Mouse (Mus musculus) right cerebral cortex, postnatal 36 days (tissue): ENCODE results near the gene Syce1.
"Not testable (repeated sequence)": the region's sequence is repeated elsewhere in the genome, so short reads cannot be mapped to it uniquely, and the experiment has no call there.

ENCODE experiments used
- DNase-seq, 2 experiments: peaks; one replicate each; pipeline ENCODE4 v3.0.0; 2022; ENCODE audit warnings: low spot score in 2 of 2, mixed read lengths in 1 of 2

Syce1 gene

DNA sequence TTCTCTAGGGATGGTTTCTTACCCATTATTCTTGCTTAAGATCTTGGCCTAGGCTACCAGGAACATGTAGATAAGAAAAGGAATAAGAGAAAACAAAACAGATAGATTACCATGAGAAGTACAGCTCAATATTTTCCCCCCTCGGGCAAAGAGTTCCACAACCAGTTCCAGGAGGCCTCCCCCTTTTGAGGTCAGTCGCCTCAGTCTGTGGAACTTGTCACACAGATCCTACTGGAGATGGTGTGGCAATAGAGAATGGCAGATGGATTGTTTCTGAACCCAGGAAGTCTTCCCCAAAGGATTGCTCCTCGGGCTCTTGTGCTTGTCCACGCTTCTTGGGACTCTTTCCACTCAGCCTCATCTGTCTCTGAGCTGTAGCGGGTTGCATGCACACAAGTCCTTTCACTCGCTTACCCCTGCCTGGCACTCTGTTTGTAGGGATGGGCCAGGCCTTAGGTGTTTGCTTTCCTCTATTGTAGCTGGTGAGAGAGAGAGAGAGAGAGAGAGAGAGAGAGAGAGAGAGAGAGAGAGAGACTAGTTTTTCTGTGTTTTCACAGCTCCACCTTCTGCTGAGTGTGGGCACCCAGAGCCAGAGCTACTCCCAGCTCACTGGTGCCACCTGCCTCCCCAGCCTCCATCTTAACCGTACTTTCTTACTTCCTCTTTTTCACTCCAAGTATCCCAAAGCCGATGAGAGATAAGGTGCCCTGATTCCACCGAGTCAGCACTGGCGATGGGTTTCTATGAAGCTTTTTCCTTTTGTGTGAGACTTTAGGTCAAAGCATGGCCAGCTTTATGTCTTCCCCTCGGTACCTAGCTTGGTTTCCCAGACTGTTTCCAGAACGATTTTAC lies 21.5 kb downstream of the Syce1 start:
- no peak for DNase-seq

DNA sequence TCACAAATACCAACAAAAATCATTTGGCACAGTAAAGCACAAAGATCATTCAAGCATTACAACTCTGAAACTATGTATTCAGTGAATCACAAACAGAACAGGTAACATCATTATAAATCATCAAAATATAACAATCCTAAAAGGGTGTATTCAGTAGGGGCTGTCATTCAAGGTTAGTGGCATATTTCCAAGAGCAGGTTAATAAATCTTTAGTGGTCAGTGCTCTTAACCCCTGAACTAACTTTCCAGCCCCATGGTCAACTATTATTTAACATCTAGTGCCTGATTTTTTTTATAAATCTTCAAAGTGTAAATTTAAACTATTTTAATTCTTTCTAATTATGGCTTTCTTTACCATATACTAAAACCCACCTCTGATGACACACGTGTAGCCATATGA lies 22.3 kb downstream of the Syce1 start:
- DNase-seq, result not testable (repeated sequence)

DNA sequence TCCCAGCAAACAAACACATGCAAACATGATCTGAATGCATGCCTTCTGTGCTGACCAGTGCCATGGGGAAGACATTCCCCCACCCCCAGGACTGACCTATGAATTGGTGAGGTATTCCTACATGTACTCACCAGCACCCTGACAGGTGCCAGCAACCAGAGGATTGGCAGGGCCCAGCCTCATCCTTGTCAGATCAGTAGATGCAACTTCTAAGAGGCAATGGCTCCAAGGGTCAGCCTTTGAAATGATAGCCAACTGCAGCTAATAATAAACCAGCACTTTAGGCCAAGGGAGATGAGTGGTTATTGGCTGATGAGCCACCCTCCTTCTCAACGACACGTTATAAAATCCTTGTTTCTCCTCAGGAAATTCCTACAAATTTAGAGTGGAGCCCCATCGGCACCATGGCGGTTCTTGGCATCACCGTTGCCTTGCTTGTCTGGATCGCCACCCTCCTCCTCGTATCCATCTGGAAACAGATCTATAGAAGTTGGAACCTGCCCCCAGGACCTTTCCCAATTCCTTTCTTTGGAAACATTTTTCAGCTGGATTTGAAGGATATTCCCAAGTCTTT lies 24.1 kb downstream of the Syce1 start, which contains the start of gene Cyp2e1:
Gene Cyp2e1 (plus strand): TSS at position 293 of the 574 bp plus-strand sequence.
- no peak for DNase-seq

DNA sequence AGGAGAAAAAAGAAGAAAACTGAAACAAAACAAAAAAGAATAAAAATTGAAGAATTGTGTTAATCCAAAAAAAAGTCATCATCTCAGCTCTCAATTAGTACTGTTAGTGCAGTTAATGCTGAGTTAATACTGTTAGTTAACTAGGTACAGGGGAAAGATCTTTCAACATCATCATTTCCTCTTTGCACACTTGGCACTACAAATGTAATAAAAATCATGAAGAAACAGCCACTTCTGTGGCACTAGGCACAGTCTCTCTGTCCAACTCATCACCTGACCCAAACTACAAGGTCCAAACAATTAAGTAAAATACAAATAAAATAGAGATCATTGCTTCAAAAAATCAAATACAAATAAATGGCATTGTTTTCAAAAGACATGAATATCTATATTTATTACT lies 27.0 kb downstream of the Syce1 start:
- no peak for DNase-seq

DNA sequence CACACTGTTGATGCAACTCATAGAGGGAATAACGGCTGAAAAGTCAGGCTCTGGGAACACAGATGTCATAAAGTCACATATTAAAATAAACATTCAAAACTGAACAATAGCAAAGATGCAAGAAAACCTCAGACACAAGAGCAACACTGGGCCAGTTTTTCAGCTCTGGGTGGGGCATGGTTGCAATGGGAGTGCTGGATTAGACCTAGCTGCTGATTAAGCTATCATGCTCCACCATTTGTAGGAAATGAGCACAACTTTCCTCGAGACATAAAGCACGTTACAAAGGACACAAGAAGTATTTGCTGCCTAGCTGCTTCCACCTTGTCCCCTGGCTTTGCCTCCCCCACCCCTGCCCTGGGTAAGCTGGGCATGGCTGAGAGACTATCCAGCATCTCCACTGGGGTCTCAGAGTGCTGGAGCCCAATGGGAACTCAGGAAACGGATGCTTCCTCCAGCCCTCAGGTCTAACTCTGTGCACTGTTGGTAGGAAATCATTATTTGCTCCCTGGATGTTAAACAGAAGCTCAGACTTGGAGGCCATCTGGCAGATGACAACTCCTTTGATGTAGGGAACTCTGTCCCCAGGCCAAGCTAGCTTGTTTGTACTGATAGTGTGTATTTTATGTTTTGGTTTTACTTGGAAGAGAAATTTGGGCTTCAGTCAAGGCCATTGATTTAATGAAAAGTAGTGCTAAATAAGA lies 31.3 kb downstream of the Syce1 start:
- no peak for DNase-seq

DNA sequence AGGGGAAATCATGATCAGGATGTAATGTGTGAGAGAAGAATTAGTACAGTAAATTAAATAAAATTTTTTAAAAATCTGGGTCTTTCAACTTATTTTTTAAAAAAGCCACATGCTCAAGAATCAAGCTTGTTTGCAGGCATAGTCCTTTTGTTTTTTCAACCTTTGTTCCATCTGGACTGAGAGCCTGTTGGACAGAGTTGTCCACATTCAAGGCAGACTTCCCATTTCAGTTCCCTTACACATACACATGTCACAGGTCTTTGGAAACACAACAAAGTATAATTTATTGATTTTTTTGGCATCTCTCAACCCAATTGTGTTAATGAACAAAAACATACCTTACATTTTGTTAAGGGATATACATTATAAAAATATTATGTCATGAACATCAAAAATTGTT lies 33.1 kb downstream of the Syce1 start:
- no peak for DNase-seq

DNA sequence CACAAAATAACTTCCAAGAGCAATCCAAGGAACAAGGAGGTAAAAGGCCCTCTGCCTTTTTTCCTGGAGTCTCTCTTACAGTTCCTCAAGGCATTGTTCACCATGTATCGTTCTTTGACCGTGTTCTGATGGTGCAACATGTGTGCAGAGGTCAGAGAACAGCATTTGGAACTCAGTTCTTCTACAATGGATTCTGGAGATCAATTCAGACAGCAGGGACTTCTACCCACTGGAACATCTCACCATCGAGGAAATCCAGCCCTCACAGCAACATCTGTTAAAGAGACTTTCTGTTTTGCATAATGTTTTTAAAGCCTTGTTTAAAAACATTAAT lies 38.9 kb downstream of the Syce1 start:
- DNase-seq, result no peak

DNA sequence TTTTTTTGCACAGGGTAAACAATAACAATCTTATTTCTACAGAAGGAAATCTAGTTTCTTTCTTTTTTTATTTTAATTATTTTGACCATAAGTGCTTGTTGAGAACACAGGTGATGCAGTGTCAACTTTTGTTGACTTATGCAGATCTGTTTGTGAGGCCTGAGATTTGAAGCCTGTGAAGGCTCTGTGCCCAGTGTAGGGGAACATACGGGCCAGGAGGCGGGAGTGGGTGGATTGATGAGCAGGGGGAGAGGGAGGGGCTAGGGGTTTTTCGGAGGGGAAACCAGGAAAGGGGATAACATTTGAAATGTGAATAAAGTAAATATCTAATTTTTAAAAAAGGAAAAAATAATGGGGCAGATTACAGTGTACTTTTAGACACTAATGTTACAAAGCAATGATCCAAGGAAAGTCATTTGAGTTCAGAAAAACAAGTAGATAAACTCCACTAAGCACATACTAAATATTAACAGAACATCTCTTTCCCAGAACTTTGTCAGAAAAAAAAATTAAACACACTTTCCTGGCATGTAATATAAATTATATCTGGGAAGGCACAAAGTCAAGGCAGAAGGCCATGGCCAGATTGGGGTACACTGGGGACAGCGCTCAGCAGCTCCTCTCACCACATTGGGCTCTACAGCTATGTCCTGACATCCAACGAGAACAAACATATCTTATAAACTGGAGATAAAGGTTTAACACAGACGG lies 39.4 kb downstream of the Syce1 start:
- no peak for DNase-seq

DNA sequence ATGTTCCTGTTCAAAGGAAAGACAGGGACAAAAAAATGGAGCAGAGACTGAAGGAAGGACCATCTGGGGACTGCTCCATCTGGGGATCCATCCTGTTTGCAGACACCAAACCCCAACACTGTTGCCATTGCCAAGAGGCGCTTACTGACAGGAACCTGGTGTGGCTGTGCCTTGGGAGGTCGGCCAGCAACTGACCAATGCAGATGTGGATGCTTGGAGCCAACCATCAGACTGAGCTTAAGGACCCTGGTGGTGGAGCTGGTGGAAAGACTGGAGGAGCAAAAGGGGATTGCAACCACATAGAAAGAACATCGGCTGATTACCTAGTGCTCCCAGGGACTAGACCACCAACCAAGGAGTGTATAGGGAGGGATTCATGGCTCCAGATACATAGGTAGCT lies 40.2 kb downstream of the Syce1 start:
- no peak for DNase-seq

DNA sequence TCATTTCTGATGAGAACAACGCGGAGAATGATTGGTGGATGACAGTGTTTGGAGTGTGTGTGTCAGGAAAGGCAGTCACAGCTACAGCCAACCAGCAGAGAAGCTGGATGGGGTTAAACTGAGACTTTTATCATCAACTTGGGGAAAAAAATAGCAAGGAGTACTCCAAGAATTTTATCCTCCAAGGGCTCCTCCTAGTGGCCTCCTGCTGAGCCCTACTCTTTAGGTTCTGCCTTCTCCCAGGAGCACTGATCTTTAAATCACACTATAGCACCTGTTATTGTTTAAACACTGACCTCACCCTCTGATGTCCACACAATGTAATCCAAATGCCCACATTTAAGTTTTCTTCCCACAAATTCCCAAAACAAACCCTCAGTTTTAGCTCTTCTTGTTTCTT lies 54.5 kb downstream of the Syce1 start:
- no peak for DNase-seq
